Mouse (Mus musculus) stomach, embryonic 16.5 days (tissue): ENCODE measurements around the gene Ren1. TPM values are rescaled to one million over a fixed set of nuclear protein-coding genes. Genes with fewer than 3 reads are reported as not detected.

ENCODE experiments used
- ATAC-seq: fragments of 200-750 bp; cut with Nextera tagmentation; 2 replicates; pipeline ENCODE4 v1.8.0; 2017; ENCODE audit warnings: moderate number of reproducible peaks, moderate TSS enrichment; ENCODE audit not compliant: insufficient read depth, low FRiP score
- H3K27ac ChIP-seq: fragments of 300-500 bp; sonication (generic); 2 replicates; pipeline ENCODE4 v1.5.1; 2014; ENCODE audit warnings: low read length
- H3K27me3 ChIP-seq: fragments of 300-500 bp; sonication (generic); 2 replicates; pipeline ENCODE4 v1.6.1; 2014; ENCODE audit warnings: low read length, control low read depth, mixed read lengths; ENCODE audit not compliant: control insufficient read depth, insufficient read depth
- H3K36me3 ChIP-seq: fragments of 300-500 bp; sonication (generic); 2 replicates; pipeline ENCODE4 v1.6.1; 2014; ENCODE audit warnings: low read length; ENCODE audit not compliant: control insufficient read depth, insufficient read depth
- H3K4me1 ChIP-seq: fragments of 300-500 bp; sonication (generic); 2 replicates; pipeline ENCODE4 v1.6.1; 2014; ENCODE audit warnings: low read length, control low read depth, mixed read lengths; ENCODE audit not compliant: control insufficient read depth, insufficient read depth
- H3K4me2 ChIP-seq: fragments of 300-500 bp; sonication (generic); 2 replicates; pipeline ENCODE4 v1.6.1; 2014; ENCODE audit warnings: low read depth, low read length, mixed read lengths
- H3K4me3 ChIP-seq: fragments of 300-500 bp; sonication (generic); replicated peaks from 2 replicates; pipeline ENCODE4 v1.5.1; 2014; ENCODE audit warnings: mild to moderate bottlenecking, low read length
- H3K9ac ChIP-seq: fragments of 300-500 bp; sonication (generic); 2 replicates; pipeline ENCODE4 v1.6.1; 2014; ENCODE audit warnings: low read length
- H3K9me3 ChIP-seq: fragments of 300-500 bp; sonication (generic); replicated peaks from 2 replicates; pipeline ENCODE4 v1.6.1; 2016; ENCODE audit warnings: low read length, control low read depth; ENCODE audit not compliant: control insufficient read depth
- WGBS: fragments of 180-500 bp; shearing (Covaris S2); extraction: QIAGEN DNeasy Blood & Tissue Kit; methylation state at CpG from one replicate; pipeline ENCODE4 v1.1.7; 2014; 5-methylcytosine and 5-hydroxymethylcytosine counted together
- polyA plus RNA-seq: library from polyadenylated mRNA; unstranded; fragments of >200 nt; fragmentation: Nextera tagmentation; extraction: Ambion mirVana; gene quantifications from 2 replicates; pipeline ENCODE4 v1.2.1, GENCODE M21; 2015

Ren1 gene
- polyA plus RNA-seq, 1 experiment from 2014 or later = 3.6 TPM

DNA sequence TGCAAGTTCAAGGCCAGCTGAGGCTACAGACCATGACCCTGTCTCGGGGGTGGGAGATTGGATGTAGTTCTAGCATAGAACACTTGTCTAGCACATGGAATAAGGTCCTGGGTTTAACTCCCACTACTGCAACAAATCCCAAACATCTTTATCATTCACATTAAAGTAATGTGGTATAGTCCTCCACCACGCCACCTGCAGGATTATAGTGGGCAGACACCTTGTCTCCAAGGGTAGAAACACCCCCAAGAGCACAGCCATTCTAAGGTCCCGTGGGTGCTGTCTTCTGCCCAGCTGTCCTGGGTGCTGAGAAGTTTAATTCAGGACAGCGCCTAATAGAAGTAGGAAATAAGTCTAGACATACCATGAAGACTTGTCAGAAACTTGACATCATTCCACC lies 33.7 kb upstream of the Ren1 start:
- Histone ChIP-seq H3K4me3 (no peak overlapping the region), H3K9ac (no peak overlapping the region), H3K4me1 (peaks cover 4% of the 10 kb centered on the region; the same call in 1 of the 2 replicates), H3K4me2 (no peak overlapping the region), H3K27ac (no peak overlapping the region), H3K27me3 (no peaks in the 10 kb centered on the region), H3K9me3 (no peaks in the 10 kb centered on the region), H3K36me3 (no peaks in the 10 kb centered on the region)
- WGBS = 88% methylated on average over 4 of the region's 4 CpGs
- ATAC-seq = no peak

DNA sequence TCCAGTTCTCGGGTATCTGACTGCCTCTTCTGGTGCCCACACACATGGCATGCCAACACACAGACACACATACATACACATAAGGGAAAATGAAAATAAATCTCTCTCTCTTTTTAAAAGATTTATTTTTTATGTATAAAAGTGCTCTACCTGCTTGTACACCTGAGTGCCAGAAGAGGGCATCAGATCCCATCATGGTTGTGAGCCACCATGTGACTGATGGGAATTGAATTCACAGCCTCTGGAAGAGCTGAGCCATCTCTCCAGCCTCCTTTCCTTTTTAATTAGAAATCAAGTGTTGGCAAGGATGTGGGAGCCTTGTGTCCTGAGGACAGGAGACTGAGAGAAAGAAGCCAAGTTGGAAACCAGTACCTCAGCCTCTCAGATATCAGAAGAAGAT lies 33.2 kb upstream of the Ren1 start:
- no peak overlapping the region for H3K4me2 ChIP-seq
- H3K4me3 ChIP-seq = no peak overlapping the region
- no peaks in the 10 kb centered on the region for H3K36me3 ChIP-seq
- WGBS = 78% methylated on average over 1 of the region's 1 CpGs
- no peaks in the 10 kb centered on the region for H3K4me1 ChIP-seq
- no peak overlapping the region for H3K27ac ChIP-seq
- no peak for ATAC-seq
- no peaks in the 10 kb centered on the region for H3K27me3 ChIP-seq
- H3K9me3 ChIP-seq = no peaks in the 10 kb centered on the region
- H3K9ac ChIP-seq = no peak overlapping the region

DNA sequence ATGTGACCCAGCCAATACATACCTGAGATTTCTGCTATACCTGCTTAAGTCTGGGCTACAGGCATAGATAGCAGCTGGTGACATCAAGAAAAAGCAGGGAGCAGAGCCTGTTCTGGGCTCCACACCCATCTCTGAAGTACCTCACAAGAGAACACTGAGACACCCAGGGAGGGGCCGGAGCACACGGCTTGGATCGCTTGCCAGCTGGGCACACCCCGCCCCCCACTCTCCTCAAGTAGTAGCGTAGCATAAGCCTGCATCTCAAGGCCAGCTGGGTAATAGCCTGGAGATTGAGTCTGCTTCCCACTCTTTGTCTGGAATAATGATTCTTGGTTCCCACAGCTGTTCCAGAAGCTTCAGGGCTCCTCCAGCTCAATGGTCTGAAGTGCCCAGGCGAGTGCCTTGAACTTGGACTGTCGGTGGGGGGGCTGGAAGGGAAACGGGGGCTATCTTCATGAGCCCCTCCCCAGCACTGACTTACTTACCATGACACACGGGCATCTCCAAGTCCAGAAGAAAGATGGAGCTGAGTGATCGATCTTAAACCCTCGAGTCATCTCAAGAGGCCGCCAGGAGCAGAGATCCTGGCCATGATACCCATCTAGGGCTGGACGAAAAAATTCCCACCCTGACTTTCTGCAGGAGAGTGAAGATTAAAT lies 28.9 kb upstream of the Ren1 start, which contains the start of gene Kiss1:
Kiss1 (plus strand) TSS at position 609 of the 659 bp plus-strand sequence.
- Histone ChIP-seq H3K4me2 (no peak within 1 kb of the TSS), H3K9ac (no peak within 1 kb of the TSS; the same call in 1 of the 2 replicates), H3K9me3 (no peaks in the 10 kb centered on the region), H3K4me3 (no peak within 1 kb of the TSS), H3K27me3 (no peaks in the 10 kb centered on the region), H3K4me1 (no peaks in the 10 kb centered on the region), H3K36me3 (no peaks in the 10 kb centered on the region), H3K27ac (no peak within 1 kb of the TSS)
- WGBS = 76% methylated on average over 13 of the region's 13 CpGs
- ATAC-seq = no peak

DNA sequence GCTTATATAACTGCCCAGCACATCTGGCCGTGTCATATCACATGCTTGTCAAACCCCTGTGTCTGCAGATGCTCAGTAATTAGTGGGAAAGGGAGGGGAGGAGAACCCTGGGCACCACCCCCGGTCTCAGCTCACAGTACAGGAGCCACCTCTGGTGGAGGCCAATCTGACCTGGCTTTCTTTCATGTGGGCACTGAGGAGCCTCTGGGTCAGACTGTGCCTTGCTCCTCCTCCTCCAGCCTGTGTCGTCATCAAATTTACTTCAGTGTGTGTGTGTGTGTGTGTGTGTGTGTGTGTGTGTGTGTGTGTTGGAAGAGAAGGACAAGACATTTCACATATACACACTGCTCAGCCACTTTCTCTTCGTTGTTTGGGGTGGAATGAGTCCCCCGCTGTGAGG lies 27.0 kb upstream of the Ren1 start:
- 32% methylated on average over 5 of the region's 5 CpGs for WGBS

GRCm38 (mm10) chr1:133325951-133326350 lies 24.4 kb upstream of the Ren1 start:
- Histone ChIP-seq H3K4me3 (no peak overlapping the region), H3K9ac (no peak overlapping the region), H3K27ac (no peak overlapping the region), H3K9me3 (no peaks in the 10 kb centered on the region), H3K36me3 (no peaks in the 10 kb centered on the region), H3K4me1 (peaks cover 10% of the 10 kb centered on the region), H3K27me3 (peaks cover 15% of the 10 kb centered on the region), H3K4me2 (no peak overlapping the region)
- WGBS = 88% methylated on average over 8 of the region's 8 CpGs
- ATAC-seq = no peak

More for the DNA sequence above, 27.0 kb upstream of the Ren1 start:
- Histone ChIP-seq H3K9me3 (no peaks in the 10 kb centered on the region), H3K4me2 (no peak overlapping the region), H3K27ac (no peak overlapping the region), H3K27me3 (0 out of 2 replicates have a peak, but pooled peaks cover 5% of the 10 kb centered on the region), H3K4me1 (no peaks in the 10 kb centered on the region), H3K36me3 (no peaks in the 10 kb centered on the region), H3K9ac (no peak overlapping the region), H3K4me3 (no peak overlapping the region)
- 0 out of 2 replicates have a peak, but pooled peaks have one; percentile 26 for ATAC-seq

GRCm38 (mm10) chr1:133327094-133327493 lies 23.2 kb upstream of the Ren1 start:
- H3K9me3 ChIP-seq = no peaks in the 10 kb centered on the region
- no peak overlapping the region for H3K4me2 ChIP-seq
- peaks cover 10% of the 10 kb centered on the region for H3K4me1 ChIP-seq
- H3K36me3 ChIP-seq = no peaks in the 10 kb centered on the region
- peaks cover 15% of the 10 kb centered on the region for H3K27me3 ChIP-seq
- no peak overlapping the region for H3K9ac ChIP-seq
- H3K27ac ChIP-seq = no peak overlapping the region
- 54% methylated on average over 5 of the region's 5 CpGs for WGBS
- H3K4me3 ChIP-seq = no peak overlapping the region
- ATAC-seq = no peak

GRCm38 (mm10) chr1:133328299-133328795 lies 22.0 kb upstream of the Ren1 start:
- Histone ChIP-seq H3K9me3 (no peaks in the 10 kb centered on the region), H3K4me1 (peaks cover 10% of the 10 kb centered on the region), H3K4me3 (no peak overlapping the region), H3K36me3 (no peaks in the 10 kb centered on the region), H3K27me3 (peaks cover 15% of the 10 kb centered on the region), H3K4me2 (no peak overlapping the region), H3K9ac (no peak overlapping the region), H3K27ac (no peak overlapping the region)
- 77% methylated on average over 6 of the region's 6 CpGs for WGBS
- ATAC-seq = no peak

- Histone ChIP-seq H3K36me3 (no peaks in the 10 kb centered on the region), H3K4me2 (peak overlapping the region; percentile 62), H3K27ac (no peak overlapping the region), H3K9me3 (no peaks in the 10 kb centered on the region), H3K4me1 (peaks cover 10% of the 10 kb centered on the region), H3K4me3 (peak overlapping the region; percentile 29), H3K27me3 (peaks cover 15% of the 10 kb centered on the region), H3K9ac (peak overlapping the region; percentile 58)
- 8% methylated on average over 34 of the region's 34 CpGs for WGBS
- no peak for ATAC-seq
These were observed 21.2 kb upstream of the Ren1 start for GRCm38 (mm10) chr1:133328896-133329637.

- H3K4me3 ChIP-seq = peak overlapping the region; percentile 29
- H3K4me2 ChIP-seq = peak overlapping the region; percentile 62
- H3K9me3 ChIP-seq = no peaks in the 10 kb centered on the region
- peaks cover 15% of the 10 kb centered on the region for H3K27me3 ChIP-seq
- peak overlapping the region; percentile 58 for H3K9ac ChIP-seq
- H3K27ac ChIP-seq = no peak overlapping the region
- 27% methylated on average over 7 of the region's 7 CpGs for WGBS
- ATAC-seq = no peak
- no peaks in the 10 kb centered on the region for H3K36me3 ChIP-seq
- H3K4me1 ChIP-seq = peaks cover 10% of the 10 kb centered on the region
These were observed 20.7 kb upstream of the Ren1 start for GRCm38 (mm10) chr1:133329638-133329964.
